Comparison of ENCODE assay signal across 8 mouse cellular contexts in the genomic region with DNA sequence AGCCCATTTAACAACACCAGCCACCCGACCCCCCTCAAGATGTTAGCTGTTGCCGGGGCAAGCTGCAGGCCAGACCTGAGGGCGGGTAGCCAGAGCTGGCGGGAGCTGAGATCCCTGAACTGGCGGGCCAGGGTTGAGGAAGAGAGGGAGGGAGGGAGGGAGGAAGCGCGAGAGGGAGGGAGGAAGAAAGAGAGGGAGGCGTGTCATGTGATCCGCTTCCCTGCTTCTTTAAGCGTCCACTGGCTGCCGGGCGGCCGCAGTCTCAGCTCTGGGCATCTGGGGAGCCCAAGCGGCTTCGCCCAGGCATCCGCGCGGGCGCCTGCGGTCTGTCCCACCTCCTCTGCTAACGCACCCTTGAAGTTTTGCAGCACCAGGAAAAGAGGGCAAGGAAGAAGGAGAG. TPM values are rescaled to one million over a fixed set of nuclear protein-coding genes. Genes with fewer than 3 reads are reported as not detected.
DNase-seq lines count a peak whose midpoint lies in the region; ATAC-seq and TF ChIP-seq lines count a peak whose summit lies in the region.

Gene Wls (plus strand): TSS at position 192 of the 400 bp plus-strand sequence.

- peak within 1 kb of the TSS; percentile 48 for H3K4me3 ChIP-seq in forebrain, embryonic 13.5 days
- H3K4me3 ChIP-seq in heart, postnatal 0 days (ENCODE audit: low read depth, low read length), result peak within 1 kb of the TSS; percentile 87
- H3K4me3 ChIP-seq in liver, embryonic 15.5 days (replicated peaks), result peak within 1 kb of the TSS; percentile 59
- H3K4me3 ChIP-seq in neural tube, embryonic 11.5 days (ENCODE audit: low read depth, low read length), result peak within 1 kb of the TSS; percentile 69

- no peaks in the 10 kb centered on the region for H3K9me3 ChIP-seq in forebrain, embryonic 13.5 days (replicated peaks)
- no peaks in the 10 kb centered on the region for H3K9me3 ChIP-seq in heart, postnatal 0 days (replicated peaks; ENCODE audit: control insufficient read depth, low read length)
- H3K9me3 ChIP-seq in liver, embryonic 15.5 days (replicated peaks), result no peaks in the 10 kb centered on the region
- H3K9me3 ChIP-seq in neural tube, embryonic 11.5 days (ENCODE audit: control insufficient read depth, low read length), result no peaks in the 10 kb centered on the region

- TF ChIP-seq CTCF in heart, postnatal 0 days (IDR thresholded peaks at IDR 0.05; ENCODE audit: low read depth), result no peak

- peak; percentile 26 for ATAC-seq in CD4-positive, CD25-positive, alpha-beta regulatory T cell, adult 4 months
- ATAC-seq in forebrain, embryonic 13.5 days, result peak; percentile 90
- peak; percentile 83 for ATAC-seq in heart, postnatal 0 days (ENCODE audit: insufficient read depth, low read depth)
- peak; percentile 70 for ATAC-seq in liver, embryonic 15.5 days (ENCODE audit: insufficient read depth)
- peak; percentile 94 for ATAC-seq in neural tube, embryonic 11.5 days (ENCODE audit: insufficient read depth, low FRiP score, low TSS enrichment)

- H3K27me3 ChIP-seq in forebrain, embryonic 13.5 days, result peaks cover 49% of the 10 kb centered on the region
- H3K27me3 ChIP-seq in heart, postnatal 0 days (ENCODE audit: control insufficient read depth, insufficient read depth, low read length), result no peaks in the 10 kb centered on the region
- H3K27me3 ChIP-seq in liver, embryonic 15.5 days, result peaks cover 15% of the 10 kb centered on the region; the same call in 1 of the 2 replicates
- H3K27me3 ChIP-seq in neural tube, embryonic 11.5 days (ENCODE audit: control insufficient read depth, insufficient read depth, low read length), result no peaks in the 10 kb centered on the region

- peak within 1 kb of the TSS; percentile 79 for H3K4me2 ChIP-seq in forebrain, embryonic 13.5 days
- peak within 1 kb of the TSS; percentile 87 for H3K4me2 ChIP-seq in heart, postnatal 0 days (ENCODE audit: low read depth, low read length)
- peak within 1 kb of the TSS; percentile 75 for H3K4me2 ChIP-seq in liver, embryonic 15.5 days
- peak within 1 kb of the TSS; percentile 87 for H3K4me2 ChIP-seq in neural tube, embryonic 11.5 days (ENCODE audit: low read depth)

- TF ChIP-seq EP300 in heart, postnatal 0 days (IDR thresholded peaks at IDR 0.05; ENCODE audit: low read depth), result no peak

- no peaks in the 10 kb centered on the region for H3K36me3 ChIP-seq in forebrain, embryonic 13.5 days (ENCODE audit: poor library complexity, severe bottlenecking)
- no peaks in the 10 kb centered on the region for H3K36me3 ChIP-seq in heart, postnatal 0 days (replicated peaks; ENCODE audit: control insufficient read depth, insufficient read depth, low read length)
- no peaks in the 10 kb centered on the region for H3K36me3 ChIP-seq in liver, embryonic 15.5 days (replicated peaks)
- H3K36me3 ChIP-seq in neural tube, embryonic 11.5 days (ENCODE audit: control insufficient read depth, insufficient read depth, low read length), result no peaks in the 10 kb centered on the region

- peak within 1 kb of the TSS; percentile 61 for H3K9ac ChIP-seq in forebrain, embryonic 13.5 days
- H3K9ac ChIP-seq in heart, postnatal 0 days (replicated peaks; ENCODE audit: low read depth, low read length), result peak within 1 kb of the TSS; percentile 89
- peak within 1 kb of the TSS; percentile 30; the same call in 1 of the 2 replicates for H3K9ac ChIP-seq in liver, embryonic 15.5 days
- H3K9ac ChIP-seq in neural tube, embryonic 11.5 days (ENCODE audit: low read length), result peak within 1 kb of the TSS; percentile 73

- DNase-seq in c-Kit-positive CD71-negative TER-119-negative erythroid progenitor cells, embryonic 14.5 days (ENCODE audit: low read depth), result peak; percentile 33
- peak; percentile 88 for DNase-seq in heart, postnatal 0 days (ENCODE audit: low spot score)
- peak; percentile 84 to 91 for DNase-seq in kidney, postnatal 25 days
- DNase-seq in neural tube, embryonic 11.5 days (ENCODE audit: low spot score), result peak; percentile 80
- DNase-seq in testis, postnatal 10 days (ENCODE audit: low spot score), result peak; percentile 77

- H3K27ac ChIP-seq in forebrain, embryonic 13.5 days, result peak within 1 kb of the TSS; percentile 31; the same call in 1 of the 2 replicates
- H3K27ac ChIP-seq in heart, postnatal 0 days (ENCODE audit: low read depth), result peak within 1 kb of the TSS; percentile 96
- peak within 1 kb of the TSS; percentile 48 for H3K27ac ChIP-seq in liver, embryonic 15.5 days (replicated peaks)
- 0 out of 2 replicates have a peak within 1 kb of the TSS, but pooled peaks have one; percentile 56 for H3K27ac ChIP-seq in neural tube, embryonic 11.5 days (ENCODE audit: low read depth, low read length)

- peaks cover 9% of the 10 kb centered on the region; the same call in 1 of the 2 replicates for H3K4me1 ChIP-seq in forebrain, embryonic 13.5 days
- H3K4me1 ChIP-seq in heart, postnatal 0 days (ENCODE audit: control insufficient read depth, insufficient read depth), result peaks cover 14% of the 10 kb centered on the region
- H3K4me1 ChIP-seq in liver, embryonic 15.5 days (replicated peaks), result 0 out of 2 replicates have a peak, but pooled peaks cover 3% of the 10 kb centered on the region
- peaks cover 4% of the 10 kb centered on the region; the same call in 1 of the 2 replicates for H3K4me1 ChIP-seq in neural tube, embryonic 11.5 days (ENCODE audit: control insufficient read depth, insufficient read depth, low read length)

- WGBS in forebrain, embryonic 13.5 days, result 0% methylated on average over 21 of the region's 21 CpGs
- 2% methylated on average over 20 of the region's 21 CpGs for WGBS in heart, postnatal 0 days
- WGBS in liver, embryonic 15.5 days (ENCODE audit: insufficient replicate concordance), result under 1% methylated on average over 21 of the region's 21 CpGs
- under 1% methylated on average over 18 of the region's 21 CpGs for WGBS in neural tube, embryonic 11.5 days

RNA-seq across cellular contexts. Expression of gene Wls, which starts in this region (rescaled TPM):
- polyA plus RNA-seq in CD4-positive, CD25-positive, alpha-beta regulatory T cell, adult 4 months (2017; shearing (Covaris generic)), result 100 to 1,000 TPM in 1 of 2 experiments, 10 to 100 TPM in 1; 95.4 to 103 TPM
- polyA plus RNA-seq in forebrain, embryonic 13.5 days (2015; fragmentation: Nextera tagmentation; extraction: Ambion mirVana), result 41.1 and 51.9 TPM in 2 replicates
- 95.1 and 105 TPM in 2 replicates for total RNA-seq in heart, postnatal 0 days (2014; rRNA removed; ENCODE audit: low replicate concordance)
- polyA plus RNA-seq in heart, postnatal 0 days (2015; fragmentation: Nextera tagmentation; extraction: Ambion mirVana), result 99.4 and 106 TPM in 2 replicates
- 7.1 and 7.7 TPM in 2 replicates for polyA plus RNA-seq in liver, embryonic 15.5 days (2015; fragmentation: Nextera tagmentation; extraction: Ambion mirVana)
- 112 and 113 TPM in 2 replicates for polyA plus RNA-seq in neural tube, embryonic 11.5 days (2014; fragmentation: Nextera tagmentation; extraction: Ambion mirVana)

Comparison
In these comparisons a context has a peak if more than half of its experiments do, and no peak if none do; other contexts are left out.
1. Peak in every context shown above with its lines: DNase-seq, ATAC-seq, H3K4me3 ChIP-seq and H3K27ac ChIP-seq.
2. ATAC-seq: peak in every context shown above with its lines; median percentile 94 in neural tube, embryonic 11.5 days; 90 in forebrain, embryonic 13.5 days; 83 in heart, postnatal 0 days; 70 in liver, embryonic 15.5 days; 26 in CD4-positive, CD25-positive, alpha-beta regulatory T cell, adult 4 months.
3. DNase-seq: peak in every context shown above with its lines; median percentile 88 in heart, postnatal 0 days; 88 in kidney, postnatal 25 days; 80 in neural tube, embryonic 11.5 days; 77 in testis, postnatal 10 days; 33 in c-Kit-positive CD71-negative TER-119-negative erythroid progenitor cells, embryonic 14.5 days.
4. H3K27ac ChIP-seq: peak in every context shown above with its lines; median percentile 96 in heart, postnatal 0 days; 56 in neural tube, embryonic 11.5 days; 48 in liver, embryonic 15.5 days; 31 in forebrain, embryonic 13.5 days.
5. H3K9ac ChIP-seq: peak in every context shown above with its lines; median percentile 89 in heart, postnatal 0 days; 73 in neural tube, embryonic 11.5 days; 61 in forebrain, embryonic 13.5 days; 30 in liver, embryonic 15.5 days.